Mouse (Mus musculus) kidney, embryonic 16.5 days (tissue): ENCODE measurements around the gene Smco4. TPM values are rescaled to one million over a fixed set of nuclear protein-coding genes. Genes with fewer than 3 reads are reported as not detected.

Experiments used
- ATAC-seq: fragments of 200-750 bp; cut with Nextera tagmentation; 2 replicates; pipeline ENCODE4 v1.8.0; 2017; ENCODE audit warnings: moderate TSS enrichment; ENCODE audit not compliant: low FRiP score, low TSS enrichment
- H3K27ac ChIP-seq: fragments of 300-500 bp; sonication (generic); 2 replicates; pipeline ENCODE4 v1.5.1; 2014; ENCODE audit warnings: low read length
- H3K27me3 ChIP-seq: fragments of 300-500 bp; sonication (generic); 2 replicates; pipeline ENCODE4 v1.6.1; 2014; ENCODE audit warnings: low read length, control low read depth, mixed read lengths; ENCODE audit not compliant: insufficient read depth
- H3K36me3 ChIP-seq: fragments of 300-500 bp; sonication (generic); 2 replicates; pipeline ENCODE4 v1.6.1; 2014; ENCODE audit warnings: low read length, control low read depth, mixed read lengths; ENCODE audit not compliant: insufficient read depth
- H3K4me1 ChIP-seq: fragments of 300-500 bp; sonication (generic); 2 replicates; pipeline ENCODE4 v1.6.1; 2014; ENCODE audit warnings: low read length, control low read depth, mixed read lengths; ENCODE audit not compliant: insufficient read depth
- H3K4me2 ChIP-seq: fragments of 300-500 bp; sonication (generic); replicated peaks from 2 replicates; pipeline ENCODE4 v1.6.1; 2014; ENCODE audit warnings: low read depth, low read length
- H3K4me3 ChIP-seq: fragments of 300-500 bp; sonication (generic); 2 replicates; pipeline ENCODE4 v1.5.1; 2014; ENCODE audit warnings: mild to moderate bottlenecking, low read length
- H3K9ac ChIP-seq: fragments of 300-500 bp; sonication (generic); replicated peaks from 2 replicates; pipeline ENCODE4 v1.6.1; 2014; ENCODE audit warnings: low read length
- H3K9me3 ChIP-seq: fragments of 300-500 bp; sonication (generic); 2 replicates; pipeline ENCODE4 v1.6.1; 2016; ENCODE audit warnings: low read length, control low read depth
- WGBS: fragments of 180-500 bp; shearing (Covaris S2); extraction: QIAGEN DNeasy Blood & Tissue Kit; methylation state at CpG from one replicate; pipeline ENCODE4 v1.1.7; 2014; 5-methylcytosine and 5-hydroxymethylcytosine counted together
- polyA plus RNA-seq: library from polyadenylated mRNA; unstranded; fragments of >200 nt; fragmentation: Nextera tagmentation; extraction: Ambion mirVana; gene quantifications from 2 replicates; pipeline ENCODE4 v1.2.1, GENCODE M21; 2015

Smco4 gene
- polyA plus RNA-seq: 3.7 and 4.4 TPM in 2 replicates

DNA sequence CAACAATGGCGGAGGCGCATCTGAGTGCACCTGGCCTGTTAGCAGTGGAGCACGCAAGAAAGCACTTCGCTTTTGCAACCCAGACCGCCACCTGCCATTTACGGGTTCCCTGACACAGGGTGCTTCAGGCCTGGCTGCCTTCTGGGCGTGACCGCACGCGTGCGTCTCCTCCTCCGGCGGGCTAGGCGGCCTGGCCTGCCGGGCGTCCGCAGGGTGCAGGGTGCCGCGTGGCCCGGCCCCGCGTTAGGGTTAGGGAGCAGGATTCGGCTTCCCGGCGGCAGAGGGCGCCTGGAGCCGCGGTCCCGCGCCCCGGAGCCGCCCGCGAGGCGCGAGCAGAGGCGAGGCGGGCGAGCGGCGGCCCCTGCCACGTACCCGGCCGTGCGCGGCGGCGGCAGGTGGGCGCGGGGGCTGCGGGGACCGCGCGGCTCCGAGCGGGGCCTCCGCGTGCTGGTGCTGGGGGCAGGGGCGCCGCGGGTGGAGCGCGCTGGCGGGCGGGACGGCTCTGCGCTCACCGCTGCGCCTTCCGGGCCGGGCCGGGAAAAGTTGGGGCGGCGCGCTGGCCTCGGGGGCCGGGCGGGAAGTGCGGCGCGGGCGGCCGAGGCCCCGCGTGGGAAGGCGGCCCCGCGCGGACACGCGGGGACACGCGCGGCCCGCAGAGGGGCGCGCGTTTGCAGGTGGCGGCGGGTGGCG, at the start of gene Smco4:
Smco4 (plus strand) TSS at position 198 of the 690 bp plus-strand sequence.
- ATAC-seq: peak; percentile 90

DNA sequence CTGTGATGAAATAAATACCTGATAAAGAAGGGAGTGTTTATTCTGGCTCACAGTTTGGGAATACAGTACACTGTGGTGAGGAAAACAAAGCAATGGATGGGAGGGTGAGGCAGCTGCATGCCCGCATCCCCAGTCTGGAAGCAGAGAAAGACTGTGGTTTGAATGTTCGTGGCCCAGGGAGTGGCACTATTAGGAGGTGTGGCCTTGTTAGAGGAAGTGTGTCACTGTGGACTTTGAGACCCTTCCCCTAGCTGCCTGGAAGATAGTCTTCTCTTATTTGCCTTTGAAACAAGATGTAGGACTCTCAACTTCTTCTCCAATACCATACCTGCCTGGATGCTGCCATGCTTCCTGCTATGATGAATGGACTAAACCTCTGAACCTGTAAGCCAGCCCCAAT, 45.8 kb upstream of the Smco4 start:
- H3K27me3 ChIP-seq: no peaks in the 10 kb centered on the region
- no peak overlapping the region for H3K4me3 ChIP-seq
- H3K9ac ChIP-seq: no peak overlapping the region
- H3K9me3 ChIP-seq: no peaks in the 10 kb centered on the region
- H3K36me3 ChIP-seq: no peaks in the 10 kb centered on the region
- no peaks in the 10 kb centered on the region for H3K4me1 ChIP-seq
- no peak overlapping the region for H3K4me2 ChIP-seq
- ATAC-seq: no peak
- H3K27ac ChIP-seq: no peak overlapping the region
- WGBS: 76% methylated on average over 2 of the region's 2 CpGs

More for the DNA sequence above, at the start of gene Smco4:
- Histone ChIP-seq H3K4me3 (peak within 1 kb of the TSS; percentile 84), H3K9ac (peak within 1 kb of the TSS; percentile 95), H3K4me2 (peak within 1 kb of the TSS; percentile 82), H3K27ac (peak within 1 kb of the TSS; percentile 92), H3K27me3 (no peaks in the 10 kb centered on the region), H3K36me3 (no peaks in the 10 kb centered on the region), H3K4me1 (peaks cover 72% of the 10 kb centered on the region), H3K9me3 (no peaks in the 10 kb centered on the region)
- WGBS: under 1% methylated on average over 65 of the region's 101 CpGs

DNA sequence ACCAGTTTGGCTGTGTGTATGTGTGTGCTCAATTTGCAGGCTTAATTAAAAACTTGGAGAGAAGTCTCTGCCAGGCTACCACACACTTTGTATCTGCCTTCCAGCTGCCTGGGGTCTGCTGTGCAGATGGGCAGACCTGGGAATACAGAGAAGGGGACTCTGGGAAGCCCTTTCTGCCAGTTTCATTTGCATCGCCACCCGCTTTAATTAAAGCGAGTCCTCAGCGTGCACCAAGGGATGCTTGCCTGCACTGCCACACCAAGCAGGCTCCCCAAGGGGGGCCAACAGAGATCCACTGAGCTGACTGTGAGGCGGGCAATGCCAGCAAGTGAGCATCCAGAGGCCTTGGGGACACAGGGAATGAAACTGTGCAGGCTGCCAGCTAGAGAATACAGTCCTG, 42.3 kb upstream of the Smco4 start:
- ATAC-seq: no peak
- no peaks in the 10 kb centered on the region for H3K27me3 ChIP-seq
- WGBS: 65% methylated on average over 5 of the region's 5 CpGs
- H3K9ac ChIP-seq: no peak overlapping the region
- no peaks in the 10 kb centered on the region for H3K4me1 ChIP-seq
- no peaks in the 10 kb centered on the region for H3K9me3 ChIP-seq
- H3K4me3 ChIP-seq: no peak overlapping the region
- no peaks in the 10 kb centered on the region for H3K36me3 ChIP-seq
- H3K27ac ChIP-seq: no peak overlapping the region
- no peak overlapping the region for H3K4me2 ChIP-seq

DNA sequence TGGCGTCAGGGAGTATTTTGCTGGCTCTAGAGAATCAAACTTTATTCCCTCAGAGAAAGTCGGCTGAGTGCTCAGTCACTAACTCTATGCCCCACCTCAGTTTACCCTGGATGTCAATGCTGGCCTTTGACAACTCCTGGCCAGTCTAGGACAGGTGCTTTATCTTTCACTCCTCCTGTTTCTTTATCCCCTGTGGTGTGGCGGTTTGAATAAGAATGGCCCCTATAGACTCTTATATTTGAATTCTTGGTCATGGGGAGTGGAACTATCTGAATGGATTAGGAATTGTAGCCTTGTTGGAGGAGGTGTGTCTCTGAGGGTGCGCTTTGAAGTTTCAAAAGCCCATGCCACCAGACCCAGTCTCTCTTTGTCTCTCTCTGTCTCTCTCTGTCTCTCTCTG, 21.0 kb upstream of the Smco4 start:
- WGBS: 78% methylated on average over 4 of the region's 4 CpGs
- ATAC-seq: no peak

DNA sequence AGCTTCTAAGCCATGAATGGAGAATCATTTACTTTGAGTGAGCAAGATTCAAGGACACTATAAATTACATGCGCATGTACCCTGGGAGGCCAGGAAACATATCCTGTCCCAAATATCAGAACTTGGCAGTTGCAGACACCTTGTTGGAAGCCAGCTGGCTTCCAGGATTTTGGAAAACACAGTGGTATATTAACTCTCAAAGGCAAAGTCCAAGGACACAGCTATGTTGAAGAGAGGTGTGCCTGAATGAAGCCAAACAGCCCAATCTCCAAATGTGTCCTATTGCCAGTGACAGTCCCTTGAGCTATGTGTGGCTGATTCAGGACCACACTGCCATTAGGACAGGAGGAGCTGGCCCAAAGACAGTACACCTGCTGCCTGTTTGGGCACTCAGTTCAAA, 20.0 kb upstream of the Smco4 start:
- Histone ChIP-seq H3K4me1 (no peaks in the 10 kb centered on the region), H3K9me3 (no peaks in the 10 kb centered on the region), H3K27me3 (no peaks in the 10 kb centered on the region), H3K4me2 (no peak overlapping the region), H3K27ac (no peak overlapping the region), H3K9ac (no peak overlapping the region), H3K36me3 (no peaks in the 10 kb centered on the region), H3K4me3 (no peak overlapping the region)
- WGBS: 82% methylated on average over 1 of the region's 1 CpGs
- ATAC-seq: no peak

More for the DNA sequence above, 21.0 kb upstream of the Smco4 start:
- Histone ChIP-seq H3K4me1 (no peaks in the 10 kb centered on the region), H3K4me3 (no peak overlapping the region), H3K27ac (no peak overlapping the region), H3K27me3 (no peaks in the 10 kb centered on the region), H3K36me3 (no peaks in the 10 kb centered on the region), H3K9me3 (no peaks in the 10 kb centered on the region), H3K4me2 (no peak overlapping the region), H3K9ac (no peak overlapping the region)

DNA sequence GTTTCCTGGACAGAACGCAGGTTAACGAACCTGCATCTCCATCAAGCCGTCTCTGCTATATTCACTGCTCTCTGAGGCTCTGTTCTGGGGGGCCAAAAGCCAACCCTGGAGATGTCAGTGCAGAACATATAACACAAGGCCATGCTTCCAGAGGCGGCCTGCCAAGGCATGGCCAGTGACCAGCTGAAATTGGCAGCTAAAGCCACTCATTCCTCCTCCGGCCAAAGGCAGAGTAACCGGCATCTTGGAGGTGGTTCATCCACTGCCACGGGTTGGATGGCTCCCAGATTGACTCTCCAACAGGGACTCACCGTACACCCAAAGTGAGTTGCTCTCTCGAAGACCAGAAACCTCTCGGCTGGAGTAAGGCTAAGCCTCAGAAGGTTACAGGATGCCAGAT, 15.7 kb upstream of the Smco4 start:
- no peak overlapping the region for H3K4me3 ChIP-seq
- no peaks in the 10 kb centered on the region for H3K36me3 ChIP-seq
- no peaks in the 10 kb centered on the region for H3K9me3 ChIP-seq
- 89% methylated on average over 10 of the region's 10 CpGs for WGBS
- no peak for ATAC-seq
- H3K27ac ChIP-seq: no peak overlapping the region
- H3K27me3 ChIP-seq: no peaks in the 10 kb centered on the region
- H3K4me1 ChIP-seq: no peaks in the 10 kb centered on the region
- no peak overlapping the region for H3K9ac ChIP-seq
- no peak overlapping the region for H3K4me2 ChIP-seq

DNA sequence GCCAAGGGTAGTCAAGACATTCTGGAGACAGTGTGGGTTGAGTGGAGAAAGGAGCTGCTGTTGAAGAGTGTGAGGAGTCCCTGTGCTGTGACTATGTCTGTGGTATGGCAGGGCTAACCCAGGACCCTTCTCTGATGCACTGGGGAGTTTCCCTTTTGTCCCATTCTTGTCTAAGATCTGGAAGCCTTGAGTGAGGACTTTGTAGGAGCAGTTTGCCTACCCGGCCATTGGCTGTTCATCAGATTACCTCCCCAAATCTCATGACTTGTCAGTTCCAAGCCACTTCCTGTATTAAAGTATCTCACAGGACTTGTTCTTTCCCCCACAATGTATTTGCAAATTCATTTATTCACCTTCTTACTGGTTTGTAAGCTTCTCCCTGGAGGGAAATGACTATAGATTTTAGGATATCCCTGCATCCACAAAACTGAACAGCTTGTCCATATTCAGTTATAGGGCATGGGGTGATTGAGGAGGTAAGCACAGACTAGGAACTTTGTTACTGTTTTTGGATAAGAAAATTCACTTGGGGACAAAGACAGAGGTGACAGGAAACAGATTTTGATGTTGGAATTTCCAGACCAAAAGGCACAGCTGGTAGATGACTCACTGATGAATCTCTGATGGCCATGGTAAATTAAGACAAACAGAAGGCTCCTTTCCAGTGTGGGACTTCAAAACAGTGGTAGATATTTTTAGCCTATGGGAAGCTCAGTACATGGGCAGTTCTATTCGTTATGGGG, 5.4 kb upstream of the Smco4 start:
- H3K4me2 ChIP-seq: no peak overlapping the region
- no peaks in the 10 kb centered on the region for H3K36me3 ChIP-seq
- no peak overlapping the region for H3K27ac ChIP-seq
- 55% methylated on average over 2 of the region's 2 CpGs for WGBS
- no peak for ATAC-seq
- H3K9me3 ChIP-seq: no peaks in the 10 kb centered on the region
- no peak overlapping the region for H3K9ac ChIP-seq
- no peak overlapping the region for H3K4me3 ChIP-seq
- H3K27me3 ChIP-seq: no peaks in the 10 kb centered on the region
- H3K4me1 ChIP-seq: peaks cover 31% of the 10 kb centered on the region

DNA sequence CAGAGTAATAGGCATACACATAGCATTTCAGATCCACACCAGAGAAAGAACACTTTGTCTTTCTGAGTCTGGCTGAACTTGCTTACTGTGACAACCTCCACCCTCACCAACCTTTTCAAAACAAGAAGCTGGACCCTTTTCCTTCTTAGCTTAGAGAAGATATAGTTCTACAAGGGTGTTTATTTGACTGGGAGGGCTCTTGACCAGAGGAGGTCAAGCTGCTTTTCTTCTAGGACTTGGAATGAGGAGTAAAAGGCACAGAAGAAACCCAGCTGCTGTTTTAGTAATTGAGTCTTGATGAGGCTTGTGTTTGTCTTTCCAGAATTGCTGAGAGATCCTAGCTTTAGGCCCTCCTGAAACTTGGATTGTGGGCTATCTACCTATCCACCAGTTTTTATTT, 3.9 kb upstream of the Smco4 start:
- Histone ChIP-seq H3K9me3 (no peaks in the 10 kb centered on the region), H3K27me3 (no peaks in the 10 kb centered on the region), H3K4me1 (peaks cover 35% of the 10 kb centered on the region), H3K4me3 (no peak overlapping the region), H3K4me2 (no peak overlapping the region), H3K27ac (peak overlapping the region; percentile 27; the same call in 1 of the 2 replicates), H3K9ac (no peak overlapping the region), H3K36me3 (no peaks in the 10 kb centered on the region)
- no peak for ATAC-seq

DNA sequence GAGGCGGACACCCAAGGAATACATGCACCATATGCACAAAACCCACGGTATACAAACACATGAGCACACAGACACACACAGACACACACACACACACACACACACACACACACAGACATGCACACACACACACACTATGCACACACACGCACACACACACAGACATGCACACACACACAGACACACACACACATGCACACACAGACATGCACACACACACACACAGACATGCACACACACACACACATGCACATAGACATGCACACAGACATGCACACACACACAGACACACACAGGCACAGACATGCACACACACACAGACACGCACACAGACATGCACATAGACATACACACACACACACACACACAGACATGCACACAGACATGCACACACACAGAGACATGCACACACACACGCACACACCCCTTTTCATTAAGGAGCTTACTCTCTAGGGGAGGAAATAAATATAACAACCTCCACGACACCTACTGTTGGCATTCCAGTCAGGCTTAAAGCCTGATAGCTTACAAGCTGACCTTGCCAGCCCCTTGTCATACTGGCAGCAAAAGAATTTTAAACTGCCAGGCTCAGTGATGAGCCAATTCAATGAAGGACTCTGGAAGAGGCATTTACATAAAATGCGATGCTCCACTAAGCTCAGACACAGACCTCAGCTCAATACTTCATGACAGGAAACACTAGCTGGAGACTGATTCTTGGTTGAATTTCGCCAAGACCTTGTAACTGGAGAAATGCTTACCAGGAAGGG, 2.7 kb upstream of the Smco4 start:
- Histone ChIP-seq H3K4me1 (peaks cover 45% of the 10 kb centered on the region), H3K9ac (no peak overlapping the region), H3K4me2 (no peak overlapping the region), H3K27me3 (no peaks in the 10 kb centered on the region), H3K27ac (no peak overlapping the region), H3K4me3 (no peak overlapping the region), H3K36me3 (no peaks in the 10 kb centered on the region), H3K9me3 (no peaks in the 10 kb centered on the region)
- no peak for ATAC-seq
- 64% methylated on average over 8 of the region's 8 CpGs for WGBS
